Mouse (Mus musculus) liver, embryonic 16.5 days (tissue): ENCODE measurements at regions not wholly inside any gene's neighbourhood (a gene's known extent, or its start where the extent isn't known, plus 50 kb on each side); places are given as distances from the start of the nearest gene placed in this dataset.

ENCODE experiments used
- ATAC-seq: fragments of 200-750 bp; cut with Nextera tagmentation; 2 replicates; pipeline ENCODE4 v1.8.0; 2017; ENCODE audit warnings: low read depth, mild to moderate bottlenecking, moderate number of reproducible peaks, moderate library complexity
- H3K27ac ChIP-seq: fragments of 300-500 bp; sonication (generic); 2 replicates; pipeline ENCODE4 v1.5.1; 2014; ENCODE audit warnings: mild to moderate bottlenecking, low read length
- H3K27me3 ChIP-seq: fragments of 300-500 bp; sonication (generic); 2 replicates; pipeline ENCODE4 v1.6.1; 2014; ENCODE audit warnings: low read depth, low read length, mixed read lengths; ENCODE audit not compliant: control insufficient read depth, insufficient read depth
- H3K36me3 ChIP-seq: fragments of 300-500 bp; sonication (generic); 2 replicates; pipeline ENCODE4 v1.6.1; 2014; ENCODE audit warnings: mild to moderate bottlenecking; ENCODE audit not compliant: control insufficient read depth, insufficient read depth
- H3K4me1 ChIP-seq: fragments of 300-500 bp; sonication (generic); 2 replicates; pipeline ENCODE4 v1.6.1; 2014; ENCODE audit warnings: low read depth, low read length, mixed read lengths; ENCODE audit not compliant: control insufficient read depth
- H3K4me2 ChIP-seq: fragments of 300-500 bp; sonication (generic); 2 replicates; pipeline ENCODE4 v1.6.1; 2014; ENCODE audit warnings: low read depth, low read length, mixed read lengths
- H3K4me3 ChIP-seq: fragments of 300-500 bp; sonication (generic); 2 replicates; pipeline ENCODE4 v1.5.1; 2014; ENCODE audit warnings: low read depth, mild to moderate bottlenecking, low read length
- H3K9ac ChIP-seq: fragments of 300-500 bp; sonication (generic); 2 replicates; pipeline ENCODE4 v1.6.1; 2014; ENCODE audit warnings: low read depth, low read length
- H3K9me3 ChIP-seq: fragments of 300-500 bp; sonication (generic); replicated peaks from 2 replicates; pipeline ENCODE4 v1.6.1; 2016; ENCODE audit warnings: low read length; ENCODE audit not compliant: control insufficient read depth
- WGBS: fragments of 180-500 bp; shearing (Covaris S2); extraction: QIAGEN DNeasy Blood & Tissue Kit; methylation state at CpG from one replicate; pipeline ENCODE4 v1.1.7; 2014; ENCODE audit not compliant: insufficient replicate concordance; 5-methylcytosine and 5-hydroxymethylcytosine counted together

GRCm38 (mm10) chr10:17237918-17238850, 484.8 kb upstream of the Cited2 start:
- no peak overlapping the region for H3K4me3 ChIP-seq
- H3K4me2 ChIP-seq = no peak overlapping the region
- no peak overlapping the region for H3K27ac ChIP-seq
- H3K9me3 ChIP-seq = no peaks in the 10 kb centered on the region
- H3K27me3 ChIP-seq = no peaks in the 10 kb centered on the region
- WGBS = 68% methylated on average over 12 of the region's 12 CpGs
- ATAC-seq = no peak
- H3K36me3 ChIP-seq = no peaks in the 10 kb centered on the region
- H3K9ac ChIP-seq = no peak overlapping the region
- no peaks in the 10 kb centered on the region for H3K4me1 ChIP-seq

DNA sequence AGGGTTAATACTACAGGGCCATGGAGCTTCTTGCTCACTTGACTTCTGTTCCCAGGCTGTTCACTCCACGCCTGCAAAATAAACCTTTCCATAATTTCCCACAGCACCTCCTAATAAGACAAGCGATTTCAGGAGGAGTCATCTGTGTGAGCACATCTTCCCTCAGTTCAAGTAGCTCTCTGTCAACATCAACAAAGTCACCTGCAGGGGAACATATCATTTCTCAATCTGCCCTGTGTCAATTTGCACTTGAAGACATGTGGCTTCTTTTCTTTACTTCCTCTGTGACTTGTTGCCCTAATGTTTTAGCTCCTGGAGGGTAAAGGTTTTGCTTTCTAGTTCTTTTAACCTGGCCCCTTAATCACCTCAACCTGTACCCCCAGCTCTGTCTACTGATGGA, 474.7 kb upstream of the Cited2 start:
- Histone ChIP-seq H3K9me3 (no peaks in the 10 kb centered on the region), H3K36me3 (no peaks in the 10 kb centered on the region), H3K27me3 (no peaks in the 10 kb centered on the region), H3K27ac (no peak overlapping the region), H3K9ac (no peak overlapping the region), H3K4me3 (no peak overlapping the region), H3K4me2 (no peak overlapping the region), H3K4me1 (no peaks in the 10 kb centered on the region)
- 72% methylated on average over 2 of the region's 2 CpGs for WGBS
- ATAC-seq = no peak

- Histone ChIP-seq H3K4me1 (no peaks in the 10 kb centered on the region), H3K27ac (no peak overlapping the region), H3K9ac (no peak overlapping the region), H3K4me3 (no peak overlapping the region), H3K36me3 (no peaks in the 10 kb centered on the region), H3K27me3 (no peaks in the 10 kb centered on the region), H3K4me2 (no peak overlapping the region), H3K9me3 (no peaks in the 10 kb centered on the region)
- ATAC-seq = no peak
- 59% methylated on average over 4 of the region's 4 CpGs for WGBS
These were observed 470.0 kb upstream of the Cited2 start for GRCm38 (mm10) chr10:17253040-17253439.

- no peak overlapping the region for H3K27ac ChIP-seq
- no peaks in the 10 kb centered on the region for H3K36me3 ChIP-seq
- no peak for ATAC-seq
- no peaks in the 10 kb centered on the region for H3K27me3 ChIP-seq
- WGBS = 53% methylated on average over 4 of the region's 4 CpGs
- no peaks in the 10 kb centered on the region for H3K9me3 ChIP-seq
- no peak overlapping the region for H3K9ac ChIP-seq
- H3K4me2 ChIP-seq = no peak overlapping the region
- no peak overlapping the region for H3K4me3 ChIP-seq
- no peaks in the 10 kb centered on the region for H3K4me1 ChIP-seq
These were observed 462.9 kb upstream of the Cited2 start for GRCm38 (mm10) chr10:17260154-17260553.

DNA sequence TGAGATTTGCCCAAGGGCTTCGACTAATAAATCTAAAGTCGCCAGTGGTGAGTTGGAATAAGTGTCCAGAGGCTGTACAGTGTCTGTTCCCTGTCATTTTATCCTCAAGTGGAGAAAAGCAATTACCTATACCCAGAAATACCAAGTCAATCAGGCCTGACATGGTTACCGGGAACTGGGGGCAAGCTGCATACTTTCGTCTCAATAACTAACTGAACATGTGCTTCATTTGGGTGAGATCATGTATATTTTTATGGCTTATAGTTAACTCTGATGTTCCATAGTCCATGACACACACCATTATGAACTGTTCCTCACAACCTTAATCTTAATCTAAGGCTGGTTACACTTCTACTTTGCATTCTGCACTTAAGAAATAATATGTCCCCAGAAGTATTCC, 462.4 kb upstream of the Cited2 start:
- Histone ChIP-seq H3K36me3 (no peaks in the 10 kb centered on the region), H3K27ac (no peak overlapping the region)
- 69% methylated on average over 4 of the region's 4 CpGs for WGBS

DNA sequence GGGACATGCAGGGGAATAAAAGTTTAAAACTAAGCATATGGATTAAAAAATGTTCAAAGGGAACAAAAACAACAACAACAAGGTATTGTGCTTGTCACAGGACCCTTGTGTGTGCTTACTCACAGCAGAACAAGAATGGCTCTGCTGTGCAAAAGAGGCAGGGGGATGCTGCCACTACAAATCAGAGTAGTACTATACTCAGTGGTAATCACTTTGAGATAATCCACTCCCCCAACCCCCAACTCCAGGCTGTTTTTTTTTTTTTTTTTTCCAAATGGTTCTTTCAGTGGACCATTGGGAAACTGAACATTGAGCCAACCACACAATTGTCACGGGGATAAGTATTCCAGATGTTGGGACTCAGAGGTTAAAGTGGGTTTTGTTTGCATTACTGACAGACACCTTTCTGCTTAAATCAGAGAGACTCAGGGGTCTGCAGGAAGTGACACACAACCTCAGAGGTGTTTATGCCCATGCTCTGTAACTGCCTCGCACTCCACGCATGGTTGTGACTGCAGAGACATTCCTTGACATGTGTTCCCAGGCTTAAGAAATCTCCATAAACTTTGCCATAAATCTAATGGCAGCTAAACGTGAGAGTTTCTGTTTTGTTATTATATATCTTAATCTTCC, 461.7 kb upstream of the Cited2 start:
- Histone ChIP-seq H3K27ac (no peak overlapping the region), H3K36me3 (no peaks in the 10 kb centered on the region), H3K4me2 (no peak overlapping the region), H3K4me1 (no peaks in the 10 kb centered on the region), H3K9ac (no peak overlapping the region), H3K9me3 (no peaks in the 10 kb centered on the region), H3K27me3 (no peaks in the 10 kb centered on the region), H3K4me3 (no peak overlapping the region)
- 47% methylated on average over 4 of the region's 4 CpGs for WGBS
- no peak for ATAC-seq

More for the DNA sequence above, 462.4 kb upstream of the Cited2 start:
- Histone ChIP-seq H3K9me3 (no peaks in the 10 kb centered on the region), H3K27me3 (no peaks in the 10 kb centered on the region), H3K9ac (no peak overlapping the region), H3K4me1 (no peaks in the 10 kb centered on the region), H3K4me2 (no peak overlapping the region), H3K4me3 (no peak overlapping the region)
- no peak for ATAC-seq

DNA sequence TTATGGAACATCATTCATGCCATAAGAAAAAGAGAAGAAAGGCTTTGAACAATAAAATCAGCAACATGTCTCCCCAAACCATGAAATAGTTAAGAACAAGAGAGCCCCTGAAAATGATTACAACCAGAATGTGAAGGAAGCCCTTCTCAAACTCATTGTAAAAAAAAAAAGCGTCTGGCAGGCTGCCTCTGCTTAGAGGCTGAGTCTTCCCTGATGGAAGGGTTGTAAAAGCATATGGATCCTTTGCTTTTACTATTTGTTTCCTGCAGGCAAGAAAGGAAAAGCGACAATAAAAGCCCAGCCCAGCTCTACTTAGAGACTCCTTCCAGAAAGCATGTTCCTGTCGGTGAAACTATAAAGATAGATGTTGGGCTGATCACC, 461.2 kb upstream of the Cited2 start:
- no peaks in the 10 kb centered on the region for H3K4me1 ChIP-seq
- H3K36me3 ChIP-seq = no peaks in the 10 kb centered on the region
- H3K9me3 ChIP-seq = no peaks in the 10 kb centered on the region
- H3K9ac ChIP-seq = no peak overlapping the region
- no peak overlapping the region for H3K4me2 ChIP-seq
- ATAC-seq = no peak
- H3K27me3 ChIP-seq = no peaks in the 10 kb centered on the region
- 43% methylated on average over 3 of the region's 3 CpGs for WGBS
- no peak overlapping the region for H3K4me3 ChIP-seq
- no peak overlapping the region for H3K27ac ChIP-seq

GRCm38 (mm10) chr10:17272646-17273045, 450.4 kb upstream of the Cited2 start:
- Histone ChIP-seq H3K27ac (no peak overlapping the region), H3K4me3 (no peak overlapping the region), H3K4me1 (no peaks in the 10 kb centered on the region), H3K4me2 (no peak overlapping the region), H3K36me3 (no peaks in the 10 kb centered on the region), H3K27me3 (no peaks in the 10 kb centered on the region), H3K9ac (no peak overlapping the region), H3K9me3 (no peaks in the 10 kb centered on the region)
- ATAC-seq = no peak
- 42% methylated on average over 5 of the region's 5 CpGs for WGBS

- ATAC-seq = no peak
These were observed 449.2 kb upstream of the Cited2 start for GRCm38 (mm10) chr10:17273855-17274254.

More at GRCm38 (mm10) chr10:17273855-17274254, 449.2 kb upstream of the Cited2 start:
- no peak overlapping the region for H3K27ac ChIP-seq
- no peaks in the 10 kb centered on the region for H3K36me3 ChIP-seq
- no peak overlapping the region for H3K4me3 ChIP-seq
- H3K4me1 ChIP-seq = no peaks in the 10 kb centered on the region
- H3K9me3 ChIP-seq = no peaks in the 10 kb centered on the region
- 56% methylated on average over 3 of the region's 3 CpGs for WGBS
- H3K4me2 ChIP-seq = no peak overlapping the region
- H3K9ac ChIP-seq = no peak overlapping the region
- H3K27me3 ChIP-seq = no peaks in the 10 kb centered on the region
